ENCODE assay signal across 10 mouse cellular contexts in the genomic region with DNA sequence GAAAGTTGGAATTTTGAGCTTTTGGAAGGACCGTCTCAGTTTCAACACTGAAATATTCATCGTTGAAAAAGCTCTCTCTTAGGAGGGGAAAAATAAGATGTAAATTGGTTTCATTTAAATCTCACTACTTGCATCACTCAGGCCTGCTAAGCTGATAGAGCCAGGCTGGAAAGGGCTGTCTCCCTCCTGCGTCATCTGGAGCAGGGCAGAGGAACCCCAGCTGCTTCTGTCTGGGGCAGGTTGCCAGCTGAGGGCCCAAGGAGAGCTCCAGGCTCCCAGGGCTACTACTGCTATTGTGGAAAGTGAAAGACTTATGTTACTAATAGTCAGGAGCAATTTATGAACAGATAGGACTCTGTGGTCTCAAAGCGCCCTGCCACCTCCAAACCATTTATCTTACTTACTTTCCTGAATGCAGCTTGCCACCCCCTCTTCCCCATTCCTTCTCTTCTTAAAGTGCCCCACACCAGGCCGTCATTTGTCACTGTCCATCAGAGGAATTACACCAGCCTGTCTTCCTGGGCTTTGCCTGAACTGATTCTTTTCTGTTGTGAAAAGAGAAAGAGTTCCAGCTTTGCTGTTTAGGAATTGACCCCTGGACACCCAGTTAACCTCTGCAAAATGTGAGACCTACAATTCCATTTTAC.
DNase-seq lines count a peak whose midpoint lies in the region; ATAC-seq lines count a peak whose summit lies in the region.
"Had no signal": no experiment of that assay in that cellular context is flagged by ENCODE, and none has a peak within 500 bp of the region (broad histone marks: within the 10 kb centered on the region; RNA-seq: fewer than 3 reads in every experiment).

No protein-coding gene starts in this region.

- no peaks in the 10 kb centered on the region for H3K27me3 ChIP-seq in hindbrain, embryonic 16.5 days (replicated peaks; ENCODE audit: control insufficient read depth, insufficient read depth, low read length)
- no peaks in the 10 kb centered on the region for H3K27me3 ChIP-seq in forebrain, embryonic 15.5 days
- H3K27me3 ChIP-seq: embryonic facial prominence, embryonic 13.5 days had no signal

- no peak overlapping the region for H3K27ac ChIP-seq in hindbrain, embryonic 16.5 days (ENCODE audit: low read depth, low read length)
- no peak overlapping the region for H3K27ac ChIP-seq in forebrain, embryonic 15.5 days (replicated peaks)
- H3K27ac ChIP-seq: embryonic facial prominence, embryonic 13.5 days; limb, embryonic 10.5 days had no signal

- no peak overlapping the region for H3K4me2 ChIP-seq in hindbrain, embryonic 16.5 days (ENCODE audit: low read length)
- H3K4me2 ChIP-seq in forebrain, embryonic 15.5 days (replicated peaks), result no peak overlapping the region
- H3K4me2 ChIP-seq: embryonic facial prominence, embryonic 13.5 days had no signal

- H3K36me3 ChIP-seq in hindbrain, embryonic 16.5 days (ENCODE audit: control insufficient read depth, insufficient read depth, low read length), result no peaks in the 10 kb centered on the region
- no peaks in the 10 kb centered on the region for H3K36me3 ChIP-seq in forebrain, embryonic 15.5 days
- H3K36me3 ChIP-seq: embryonic facial prominence, embryonic 13.5 days; limb, embryonic 10.5 days had no signal

- DNase-seq in kidney, postnatal 10 days, result peak; percentile 62
- DNase-seq in kidney, adult 8-10 months, result no peak
- DNase-seq in testis, postnatal 10 days (ENCODE audit: low spot score), result peak; percentile 40
- no peak for DNase-seq in testis, postnatal 14 days (ENCODE audit: low spot score)

- peak; percentile 63; the same call in 1 of the 2 replicates for ATAC-seq in hindbrain, embryonic 16.5 days
- no peak for ATAC-seq in erythroid progenitor cell, adult 5-6 weeks (replicated peaks; ENCODE audit: low FRiP score, poor library complexity, severe bottlenecking)
- no peak for ATAC-seq in forebrain, embryonic 15.5 days (replicated peaks)
- ATAC-seq: activated CD4-positive, CD25-positive, alpha-beta regulatory T cell, adult 4 months had no signal

- no peak overlapping the region for H3K4me3 ChIP-seq in hindbrain, embryonic 16.5 days (ENCODE audit: low read length)
- no peak overlapping the region for H3K4me3 ChIP-seq in forebrain, embryonic 15.5 days
- H3K4me3 ChIP-seq: embryonic facial prominence, embryonic 13.5 days; limb, embryonic 10.5 days had no signal

- no peak overlapping the region for H3K9ac ChIP-seq in hindbrain, embryonic 16.5 days (ENCODE audit: low read depth, low read length)
- no peak overlapping the region for H3K9ac ChIP-seq in forebrain, embryonic 15.5 days (replicated peaks)
- H3K9ac ChIP-seq: embryonic facial prominence, embryonic 13.5 days had no signal

- 50% methylated on average over 5 of the region's 5 CpGs for WGBS in hindbrain, embryonic 16.5 days
- 61% methylated on average over 5 of the region's 5 CpGs for WGBS in forebrain, embryonic 15.5 days

- no peaks in the 10 kb centered on the region for H3K9me3 ChIP-seq in hindbrain, embryonic 16.5 days (ENCODE audit: control insufficient read depth, low read length)
- no peaks in the 10 kb centered on the region for H3K9me3 ChIP-seq in forebrain, embryonic 15.5 days
- H3K9me3 ChIP-seq: embryonic facial prominence, embryonic 13.5 days; limb, embryonic 10.5 days had no signal

- no peaks in the 10 kb centered on the region for H3K4me1 ChIP-seq in hindbrain, embryonic 16.5 days (ENCODE audit: control insufficient read depth, insufficient read depth, low read depth, low read length)
- no peaks in the 10 kb centered on the region for H3K4me1 ChIP-seq in forebrain, embryonic 15.5 days
- H3K4me1 ChIP-seq: embryonic facial prominence, embryonic 13.5 days; limb, embryonic 10.5 days had no signal

Comparison
In these comparisons a context has a peak if more than half of its experiments do, and no peak if none do; other contexts are left out.
1. DNase-seq: peak in kidney, postnatal 10 days (single experiment) and testis, postnatal 10 days (single experiment); none in kidney, adult 8-10 months (0 of 2) and testis, postnatal 14 days (single experiment).